Mouse (Mus musculus) skeletal muscle tissue, adult 2 months (tissue): ENCODE measurements at regions not wholly inside any gene's neighbourhood (a gene's known extent, or its start where the extent isn't known, plus 50 kb on each side); places are given as distances from the start of the nearest gene placed in this dataset.

Source experiments
- DNase-seq: peaks from one replicate; pipeline ENCODE4 v3.0.0-alpha.2; 2012; ENCODE audit warnings: low read depth, low spot score

GRCm38 (mm10) chr13:53902831-53903230, 152.7 kb downstream of the Drd1 start:
- DNase-seq = no peak

DNA sequence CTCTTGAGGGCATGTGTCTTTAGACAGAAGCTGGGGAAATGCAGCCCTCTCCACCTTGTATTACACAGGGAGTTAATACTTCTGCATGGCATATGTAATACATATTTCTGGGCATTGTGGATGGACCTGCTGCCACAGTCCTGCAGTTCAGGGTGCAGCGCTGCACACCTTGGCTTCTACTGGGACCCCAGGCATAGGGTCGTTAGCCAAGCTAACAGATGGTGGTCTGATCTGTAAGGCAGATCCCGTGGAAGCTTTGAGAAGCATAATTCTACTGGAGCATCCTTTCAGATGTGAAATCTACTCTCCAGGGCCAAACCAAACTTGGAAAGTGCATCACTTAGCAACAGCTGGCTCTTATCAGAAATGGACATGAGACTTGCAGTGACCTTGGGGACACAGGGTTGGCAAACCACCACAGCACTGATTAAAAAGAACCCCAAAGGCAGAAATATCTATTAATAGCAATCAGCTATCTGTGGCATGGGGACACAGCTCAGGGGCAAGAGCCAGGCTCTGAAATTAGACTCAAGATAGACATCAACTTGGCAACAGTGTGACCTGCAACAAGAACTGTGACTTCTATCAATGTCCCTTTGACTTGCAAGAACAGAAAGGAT, 155.0 kb downstream of the Drd1 start:
- DNase-seq = no peak

GRCm38 (mm10) chr13:53898351-53898750, 157.2 kb downstream of the Drd1 start:
- no peak for DNase-seq

DNA sequence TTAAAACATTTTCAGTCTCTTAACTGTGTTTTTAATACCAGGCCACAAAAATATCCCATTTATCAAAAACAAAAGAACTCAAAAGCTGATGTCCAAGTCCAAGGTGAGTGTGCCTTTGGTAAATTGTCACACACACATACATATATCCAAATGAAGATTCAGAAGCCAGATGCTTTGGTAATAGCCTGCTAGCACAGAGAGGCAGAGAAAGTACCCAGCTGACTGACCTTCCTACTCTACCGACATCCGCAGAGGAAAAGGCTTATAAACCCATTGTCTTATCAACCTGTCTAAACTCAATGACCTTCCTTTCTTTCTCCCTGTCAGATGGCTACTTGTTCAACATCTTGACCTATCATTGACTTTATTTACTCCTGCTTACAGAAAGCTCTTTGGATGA, 158.3 kb downstream of the Drd1 start:
- DNase-seq = no peak

- no peak for DNase-seq
These were observed 167.1 kb downstream of the Drd1 start for GRCm38 (mm10) chr13:53888411-53888810.

DNA sequence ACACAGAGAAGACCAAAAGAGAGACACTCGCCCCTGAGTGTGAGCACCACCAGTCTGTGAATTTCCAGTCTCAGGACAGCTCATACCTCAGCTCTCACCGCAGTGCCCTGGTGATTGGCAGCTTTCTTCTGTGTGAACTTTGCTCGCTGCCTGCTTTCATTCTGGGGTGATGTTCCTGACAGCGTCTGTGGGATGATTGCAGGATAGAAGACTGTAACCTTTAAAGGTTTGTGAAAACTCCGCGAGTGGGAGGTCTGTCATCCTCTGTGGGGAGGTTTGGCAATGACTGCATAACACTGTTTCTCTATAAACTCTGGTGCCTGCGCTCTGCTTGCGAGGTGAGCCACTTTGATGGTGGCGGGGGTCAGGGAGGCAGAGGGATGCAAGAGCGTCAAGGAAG, 169.7 kb downstream of the Drd1 start:
- DNase-seq = no peak

DNA sequence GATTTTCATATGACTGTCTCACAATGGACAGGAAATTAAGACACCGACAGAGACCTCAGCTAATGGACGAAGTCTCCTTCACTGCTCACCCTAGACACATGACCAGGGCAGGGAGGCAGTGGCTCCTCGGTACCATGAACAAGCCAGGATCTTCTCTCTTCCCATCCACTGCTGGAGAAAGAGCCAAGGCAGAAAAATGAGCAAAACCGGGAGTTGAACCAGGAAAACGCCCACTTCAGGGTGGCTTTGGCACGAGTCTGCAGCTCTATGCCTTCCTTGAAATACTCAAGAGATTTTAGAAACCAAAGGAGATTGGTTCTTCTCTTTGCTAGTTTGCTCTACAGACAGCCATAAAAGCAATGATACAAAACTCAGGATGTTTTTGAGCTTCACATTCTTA, 172.3 kb downstream of the Drd1 start:
- no peak for DNase-seq

- DNase-seq = no peak
These were observed 174.8 kb downstream of the Drd1 start for GRCm38 (mm10) chr13:53880466-53881250.

DNA sequence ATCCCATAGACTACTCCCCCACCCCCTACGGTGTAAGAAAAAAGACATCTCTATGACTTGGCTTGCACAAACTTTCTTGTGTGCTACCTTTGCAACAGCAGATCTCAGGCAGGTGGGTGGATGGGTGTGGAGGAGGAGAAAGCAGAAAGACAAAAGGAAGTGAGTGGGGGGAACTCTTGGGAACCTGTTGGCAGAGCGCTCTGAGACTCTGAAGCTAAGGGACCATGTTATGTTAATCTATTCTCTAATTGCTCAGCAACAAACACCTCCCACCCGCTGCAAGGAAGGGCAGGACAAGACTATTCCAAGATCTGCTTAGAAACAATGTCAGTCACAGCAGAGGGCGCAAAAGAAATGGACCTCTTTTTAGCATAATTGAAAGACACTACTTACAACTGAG, 180.0 kb downstream of the Drd1 start:
- DNase-seq = no peak

DNA sequence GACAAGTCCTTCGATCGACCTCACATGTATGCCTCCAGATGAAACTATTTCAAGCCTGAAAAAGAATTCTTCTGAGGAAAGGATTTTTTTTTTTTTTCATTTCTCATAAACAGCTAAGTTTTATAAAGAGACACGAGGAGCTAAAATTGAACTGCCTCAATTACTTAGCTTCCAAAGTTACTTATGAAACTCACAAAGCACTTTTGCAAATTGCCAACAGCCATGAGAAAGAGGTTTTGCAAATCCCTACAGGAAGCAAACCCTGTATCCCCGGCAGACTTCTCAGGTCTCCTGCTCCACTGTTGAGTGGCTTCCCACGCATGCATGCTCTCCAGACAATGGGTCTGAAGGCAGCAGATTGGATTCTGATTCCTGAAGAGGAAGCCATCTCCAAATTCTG, 190.2 kb downstream of the Drd1 start:
- DNase-seq = no peak

- DNase-seq = no peak
These were observed 193.2 kb downstream of the Drd1 start for GRCm38 (mm10) chr13:53862336-53862735.

DNA sequence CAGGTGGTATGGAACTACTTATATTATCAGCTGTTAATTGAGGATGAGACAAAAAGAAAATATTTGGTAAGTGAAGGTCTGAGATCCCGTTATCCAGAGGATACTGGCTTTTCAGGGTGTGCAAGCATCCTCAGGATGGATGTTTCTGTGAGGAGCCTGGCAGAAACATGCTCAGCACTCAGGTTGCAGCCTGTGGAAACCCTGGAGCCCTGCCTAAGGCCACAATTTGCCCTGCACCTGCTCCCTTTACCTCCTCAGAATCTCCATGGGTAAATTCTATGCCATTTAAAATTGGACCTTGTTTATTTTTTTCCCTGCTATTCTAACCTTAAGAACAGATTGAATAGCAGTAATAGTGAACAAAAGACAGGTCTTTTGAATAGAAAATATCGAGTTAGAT, 201.3 kb downstream of the Drd1 start:
- no peak for DNase-seq

DNA sequence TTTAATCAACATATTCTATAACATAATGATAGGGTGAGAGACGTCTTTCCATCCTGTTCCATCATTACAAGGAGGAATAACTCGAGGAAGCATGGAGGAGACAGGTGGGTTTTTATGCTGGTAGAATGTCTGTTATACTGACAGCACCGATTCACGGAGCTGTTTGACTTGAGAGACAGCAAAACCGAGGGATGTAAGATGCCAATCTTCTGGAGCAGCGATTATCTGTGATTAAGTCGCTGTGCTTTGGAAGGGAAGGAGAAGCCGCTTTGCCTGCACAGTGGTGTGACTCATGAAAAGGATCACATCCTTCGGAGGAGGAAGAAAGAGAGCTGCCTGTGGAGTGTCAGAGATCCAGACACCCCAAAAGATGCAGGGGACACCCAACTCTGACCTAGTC, 205.4 kb downstream of the Drd1 start:
- no peak for DNase-seq

GRCm38 (mm10) chr13:53846221-53846620, 209.3 kb downstream of the Drd1 start:
- no peak for DNase-seq

DNA sequence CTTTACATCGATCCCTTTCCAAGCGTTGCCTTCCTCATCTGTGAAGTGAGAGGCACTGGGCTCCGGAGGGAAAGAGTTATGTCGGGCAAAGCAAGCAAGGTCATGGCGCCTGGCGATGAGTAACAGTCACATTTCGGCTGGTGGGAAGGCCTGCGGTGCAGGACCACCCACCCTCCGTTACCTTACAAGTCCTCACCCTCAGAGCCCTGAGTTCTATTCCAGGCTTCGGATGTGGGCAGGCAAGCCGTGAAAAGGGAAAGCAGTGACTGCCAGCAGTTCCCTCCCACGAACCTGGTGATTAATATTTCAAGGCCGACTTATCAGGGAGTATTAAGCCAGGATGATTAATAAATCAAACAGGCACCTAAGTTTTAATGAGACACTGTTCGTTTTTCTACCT, 209.7 kb downstream of the Drd1 start:
- DNase-seq = no peak

DNA sequence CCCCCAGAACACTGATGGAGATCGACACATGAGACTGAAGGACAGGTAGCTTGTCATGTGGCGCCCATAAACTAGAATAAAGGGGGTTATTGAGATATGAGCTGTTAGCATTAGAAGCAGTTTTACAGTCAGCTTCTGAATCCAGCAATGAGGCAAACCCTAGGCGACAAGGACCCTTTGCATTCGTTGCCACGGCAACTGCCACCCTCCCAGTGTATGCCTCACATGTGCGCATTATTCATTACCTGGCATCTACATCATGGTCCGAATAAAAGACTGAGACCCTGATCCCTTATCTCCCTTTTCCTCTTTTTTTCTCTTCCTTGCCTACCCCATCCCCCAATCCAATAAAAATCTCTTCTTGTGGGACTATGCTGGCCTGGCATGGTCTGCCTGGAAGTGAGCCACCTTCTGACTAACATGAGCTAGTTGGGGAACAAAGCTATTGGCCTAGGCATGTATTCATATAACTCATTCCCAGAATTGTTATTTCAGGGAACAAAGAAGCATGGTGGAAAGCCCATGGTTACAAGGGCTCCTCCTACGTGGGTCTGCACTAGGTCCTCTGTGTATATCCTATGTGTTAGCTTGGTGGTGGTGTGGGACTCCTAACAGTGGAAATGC, 229.4 kb downstream of the Drd1 start:
- no peak for DNase-seq

DNA sequence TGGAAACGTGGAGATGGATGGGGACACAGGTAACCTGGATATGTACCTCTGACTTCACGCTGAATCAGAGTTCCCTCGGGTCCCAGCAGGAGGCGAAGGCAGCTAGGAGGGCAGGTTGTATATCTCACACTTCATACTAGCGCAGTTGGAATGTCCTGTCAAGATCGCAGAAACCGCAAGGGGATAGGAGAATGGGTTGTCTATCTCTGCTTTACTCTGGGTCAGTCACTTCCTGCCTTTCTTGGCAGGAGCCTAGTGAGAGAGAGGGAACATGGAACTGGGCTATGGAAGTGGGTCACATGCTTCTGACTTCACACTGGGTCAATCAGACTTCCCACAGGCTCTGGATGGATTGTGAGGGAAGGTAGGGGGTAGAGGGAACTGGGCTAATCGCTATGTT, 233.4 kb downstream of the Drd1 start:
- no peak for DNase-seq

DNA sequence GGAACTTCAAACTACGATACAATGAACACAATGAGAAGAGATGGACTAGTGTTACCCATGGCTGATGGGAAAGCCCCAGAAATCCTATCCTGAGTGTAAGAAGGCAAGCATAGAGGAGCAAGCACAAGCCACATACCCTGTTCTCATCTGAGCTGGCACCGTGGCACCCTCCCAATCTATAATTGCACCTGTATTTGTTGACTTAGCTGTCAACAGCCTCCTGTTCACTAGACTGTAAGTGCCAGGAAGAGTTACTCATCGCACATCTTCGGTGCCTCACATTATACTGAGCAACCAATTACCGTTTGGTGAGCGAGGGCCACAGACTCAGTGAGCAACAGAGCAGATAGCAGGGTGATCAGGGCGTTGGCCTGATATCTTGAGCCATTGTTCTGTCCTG, 239.9 kb downstream of the Drd1 start:
- DNase-seq = no peak

- DNase-seq = no peak
These were observed 241.4 kb downstream of the Drd1 start for GRCm38 (mm10) chr13:53814088-53814487.

GRCm38 (mm10) chr13:53811862-53812261, 243.6 kb downstream of the Drd1 start:
- no peak for DNase-seq

DNA sequence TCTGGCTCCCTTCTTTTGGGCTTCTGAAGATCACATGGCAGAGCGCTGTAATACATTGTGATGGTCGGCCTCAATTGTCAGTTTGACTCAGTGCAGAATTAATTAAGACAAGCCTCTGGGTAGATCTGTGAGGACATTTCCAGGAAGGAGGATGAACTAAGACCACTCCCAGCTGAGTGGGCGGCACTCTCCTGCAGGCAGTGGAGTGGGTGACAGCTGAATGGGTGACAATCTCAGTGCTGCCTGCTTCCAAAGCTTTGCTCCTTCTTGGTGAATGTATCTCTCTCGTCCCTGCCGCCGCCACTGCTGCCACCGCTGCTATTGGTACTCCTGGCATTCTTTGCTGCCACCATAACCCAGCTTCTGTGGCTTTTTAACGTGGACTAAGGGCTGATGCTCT, 244.4 kb downstream of the Drd1 start:
- no peak for DNase-seq

DNA sequence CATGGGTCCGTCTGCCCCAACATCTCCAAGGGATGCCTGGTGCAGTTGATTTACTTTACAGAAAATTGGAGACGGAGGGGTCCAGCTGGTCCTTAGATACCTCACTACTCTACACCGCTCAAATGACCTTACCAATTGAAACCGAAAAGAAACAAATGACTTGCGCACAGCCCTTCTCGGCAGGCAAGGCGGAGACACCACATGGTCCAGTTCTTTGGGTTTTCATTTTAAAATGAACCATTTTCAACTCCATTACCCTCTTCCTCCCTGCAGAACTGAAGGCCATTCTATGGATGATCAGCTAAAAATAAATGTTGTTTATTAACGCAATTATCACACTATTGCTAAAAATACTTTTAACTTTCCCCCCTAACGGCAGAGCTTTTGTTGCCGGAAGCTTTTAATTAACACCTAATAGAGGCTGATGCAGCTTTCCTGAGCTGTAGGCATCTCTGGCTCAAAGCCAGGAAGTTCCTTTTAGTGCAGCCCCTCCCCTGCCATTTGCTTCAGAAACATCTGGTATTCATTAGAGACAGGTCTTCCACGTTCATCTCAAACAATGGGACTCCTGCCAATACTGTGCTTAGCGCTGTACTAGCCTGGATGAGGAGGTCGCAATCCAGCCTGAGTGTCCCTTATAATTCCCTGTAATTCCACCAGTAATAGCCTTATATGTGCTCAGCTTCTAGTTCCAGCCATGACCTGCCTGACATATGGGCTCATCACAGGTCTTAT, 247.5 kb downstream of the Drd1 start:
- no peak for DNase-seq
